Mouse (Mus musculus) embryonic facial prominence, embryonic 11.5 days (tissue): ENCODE data around the gene Edem1. TPM values are rescaled to one million over a fixed set of nuclear protein-coding genes. Genes with fewer than 3 reads are reported as not detected.

Experiments used
- ATAC-seq: fragments of 200-750 bp; cut with Nextera tagmentation; replicated peaks from 2 replicates; pipeline ENCODE4 v1.8.0; 2017; ENCODE audit warnings: low read depth; ENCODE audit not compliant: insufficient number of reproducible peaks, low FRiP score, low TSS enrichment
- DNase-seq: peaks from one replicate; pipeline ENCODE4 v3.0.0-alpha.2; 2015; ENCODE audit warnings: low spot score
- H3K27ac ChIP-seq: fragments of 300-500 bp; sonication (generic); replicated peaks from 2 replicates; pipeline ENCODE4 v1.5.1; 2014; ENCODE audit warnings: mild to moderate bottlenecking, low read depth, low read length, control low read depth
- H3K27me3 ChIP-seq: fragments of 300-500 bp; sonication (generic); 2 replicates; pipeline ENCODE4 v1.6.1; 2014; ENCODE audit warnings: mild to moderate bottlenecking, low read length, moderate library complexity, mixed read lengths; ENCODE audit not compliant: control insufficient read depth, insufficient read depth
- H3K36me3 ChIP-seq: fragments of 300-500 bp; sonication (generic); replicated peaks from 2 replicates; pipeline ENCODE4 v1.6.1; 2014; ENCODE audit warnings: low read depth, mild to moderate bottlenecking, low read length, moderate library complexity, mixed read lengths; ENCODE audit not compliant: control insufficient read depth, insufficient read depth
- H3K4me1 ChIP-seq: fragments of 300-500 bp; sonication (generic); 2 replicates; pipeline ENCODE4 v1.6.1; 2014; ENCODE audit warnings: low read length, mixed read lengths; ENCODE audit not compliant: control insufficient read depth, insufficient read depth
- H3K4me2 ChIP-seq: fragments of 300-500 bp; sonication (generic); 2 replicates; pipeline ENCODE4 v1.6.1; 2014; ENCODE audit warnings: low read depth, mild to moderate bottlenecking, control low read depth, low read length, moderate library complexity
- H3K4me3 ChIP-seq: fragments of 300-500 bp; sonication (generic); 2 replicates; pipeline ENCODE4 v1.5.1; 2014; ENCODE audit warnings: low read depth, low read length, control low read depth
- H3K9ac ChIP-seq: fragments of 300-500 bp; sonication (generic); replicated peaks from 2 replicates; pipeline ENCODE4 v1.6.1; 2014; ENCODE audit warnings: mild to moderate bottlenecking, control low read depth, low read length
- H3K9me3 ChIP-seq: fragments of 300-500 bp; sonication (generic); replicated peaks from 2 replicates; pipeline ENCODE4 v1.6.1; 2016; ENCODE audit warnings: mild to moderate bottlenecking, low read length, inconsistent platforms, mixed read lengths; ENCODE audit not compliant: control insufficient read depth
- WGBS: fragments of 180-500 bp; shearing (Covaris S2); extraction: QIAGEN DNeasy Blood & Tissue Kit; methylation state at CpG from one replicate; pipeline ENCODE4 v1.1.7; 2014; 5-methylcytosine and 5-hydroxymethylcytosine counted together
- polyA plus RNA-seq: library from polyadenylated mRNA; unstranded; fragments of >200 nt; fragmentation: Nextera tagmentation; extraction: Ambion mirVana; gene quantifications from 2 replicates; pipeline ENCODE4 v1.2.1, GENCODE M21; 2014

Edem1 gene
- polyA plus RNA-seq, 1 experiment from 2014 or later: 28.1 TPM

DNA sequence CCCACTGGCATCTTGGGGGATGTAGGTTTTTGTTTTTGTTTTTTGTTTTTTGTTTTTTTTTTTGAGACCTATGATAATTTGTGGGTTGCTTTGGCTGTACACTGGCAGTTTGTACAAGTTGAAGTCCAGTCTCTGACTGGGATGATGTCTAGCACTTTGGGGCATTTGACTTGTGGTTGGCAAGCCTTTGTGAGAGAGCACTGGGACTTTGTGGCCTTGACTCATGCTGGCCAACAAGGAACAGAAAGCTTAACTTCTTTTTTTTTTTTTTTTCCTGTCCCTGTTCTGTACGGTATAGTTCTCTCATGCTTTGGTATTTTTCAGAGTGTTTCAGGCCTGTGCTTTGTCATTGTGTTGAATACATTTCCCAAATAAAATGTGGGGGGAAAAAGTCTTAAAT is 3.7 kb downstream of the Edem1 start:
- DNase-seq (no peak), ATAC-seq (no peak)
- H3K27me3 ChIP-seq: no peaks in the 10 kb centered on the region
- H3K36me3 ChIP-seq: no peaks in the 10 kb centered on the region; the same call in none of the 2 replicates
- no peak overlapping the region for H3K9ac ChIP-seq
- WGBS: 93% methylated on average over 1 of the region's 1 CpGs
- no peak overlapping the region for H3K27ac ChIP-seq
- 0 out of 2 replicates have a peak, but pooled peaks cover 2% of the 10 kb centered on the region for H3K4me1 ChIP-seq
- no peaks in the 10 kb centered on the region for H3K9me3 ChIP-seq
- H3K4me2 ChIP-seq: no peak overlapping the region
- no peak overlapping the region for H3K4me3 ChIP-seq

GRCm38 (mm10) chr6:108832989-108833388 is 4.5 kb downstream of the Edem1 start:
- H3K36me3 ChIP-seq: no peaks in the 10 kb centered on the region; the same call in none of the 2 replicates
- 0 out of 2 replicates have a peak, but pooled peaks cover 2% of the 10 kb centered on the region for H3K4me1 ChIP-seq
- no peak overlapping the region for H3K27ac ChIP-seq
- 82% methylated on average over 6 of the region's 6 CpGs for WGBS
- no peak overlapping the region for H3K4me2 ChIP-seq
- H3K9ac ChIP-seq: no peak overlapping the region
- no peaks in the 10 kb centered on the region for H3K27me3 ChIP-seq
- H3K4me3 ChIP-seq: no peak overlapping the region
- no peaks in the 10 kb centered on the region for H3K9me3 ChIP-seq
- DNase-seq (no peak), ATAC-seq (no peak)

DNA sequence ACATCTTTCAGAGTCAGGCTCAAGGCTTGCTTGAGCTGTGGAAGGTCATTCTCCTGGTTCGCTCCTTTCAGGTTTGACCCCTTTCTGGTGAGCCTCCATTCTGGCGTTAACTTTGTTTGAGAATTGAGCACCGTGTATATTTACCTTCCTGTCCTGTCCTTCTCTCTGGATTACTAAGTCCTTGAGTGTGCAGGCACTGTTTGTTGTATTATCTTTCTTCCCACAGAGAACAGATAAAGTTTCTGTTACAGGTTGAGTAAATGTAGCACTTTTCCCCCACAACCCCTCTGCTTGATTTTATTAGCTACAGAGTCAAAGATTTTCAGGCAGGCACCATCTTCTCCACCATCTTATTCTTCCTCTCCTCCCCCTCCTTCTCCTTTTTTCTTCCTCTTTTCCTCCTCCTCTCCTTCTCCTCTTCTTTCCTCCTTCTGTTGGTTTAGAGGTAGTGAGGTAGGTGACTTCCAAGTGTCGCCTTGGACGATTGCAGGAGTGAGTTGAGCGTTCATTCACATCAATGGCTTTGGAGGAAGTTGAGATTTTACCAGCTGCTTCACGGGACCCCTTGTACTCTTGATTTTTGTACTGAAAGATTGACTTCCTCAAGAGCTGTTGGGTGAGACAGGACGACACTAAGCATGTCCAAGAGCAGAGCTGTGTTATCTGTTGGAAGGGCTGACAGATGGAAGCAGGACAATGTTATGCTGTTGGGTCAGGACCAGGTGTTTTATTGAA is 5.7 kb downstream of the Edem1 start:
- Histone ChIP-seq H3K36me3 (no peaks in the 10 kb centered on the region; the same call in none of the 2 replicates), H3K4me1 (0 out of 2 replicates have a peak, but pooled peaks cover 2% of the 10 kb centered on the region), H3K27ac (no peak overlapping the region), H3K27me3 (no peaks in the 10 kb centered on the region), H3K4me3 (no peak overlapping the region), H3K9ac (no peak overlapping the region), H3K4me2 (no peak overlapping the region), H3K9me3 (no peaks in the 10 kb centered on the region)
- 84% methylated on average over 8 of the region's 8 CpGs for whole genome bisulfite sequencing
- ATAC-seq (no peak), DNase-seq (no peak)

- 87% methylated on average over 16 of the region's 16 CpGs for WGBS
- Histone ChIP-seq H3K36me3 (no peaks in the 10 kb centered on the region; the same call in none of the 2 replicates), H3K27ac (no peak overlapping the region), H3K4me3 (no peak overlapping the region), H3K9ac (no peak overlapping the region), H3K4me1 (no peaks in the 10 kb centered on the region), H3K4me2 (no peak overlapping the region), H3K27me3 (no peaks in the 10 kb centered on the region), H3K9me3 (no peaks in the 10 kb centered on the region)
- DNase-seq (no peak), ATAC-seq (no peak)
Observed at GRCm38 (mm10) chr6:108835765-108836691, 7.6 kb downstream of the Edem1 start.

DNA sequence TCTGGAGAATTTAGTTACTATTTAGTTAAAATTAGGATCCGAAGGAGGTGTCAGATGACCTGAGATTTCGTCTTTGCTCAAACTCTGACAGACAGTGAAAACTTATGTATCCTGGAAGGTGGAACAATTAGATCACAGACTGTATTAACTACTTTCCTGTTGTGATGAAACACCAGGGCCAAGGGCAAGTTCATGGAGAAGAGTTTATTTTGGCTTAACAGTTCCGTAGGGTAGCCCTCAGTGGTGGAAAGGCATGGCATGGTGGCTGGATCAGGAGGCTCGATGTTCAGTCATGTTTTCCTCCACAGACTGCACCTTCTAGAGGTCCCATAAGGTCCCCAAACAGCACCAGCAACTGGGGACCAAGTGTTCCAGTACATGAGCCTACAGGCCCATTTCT is 8.6 kb downstream of the Edem1 start:
- 84% methylated on average over 4 of the region's 4 CpGs for WGBS
- Histone ChIP-seq H3K9me3 (no peaks in the 10 kb centered on the region), H3K4me2 (no peak overlapping the region), H3K27me3 (no peaks in the 10 kb centered on the region), H3K4me3 (no peak overlapping the region), H3K27ac (no peak overlapping the region), H3K9ac (no peak overlapping the region), H3K36me3 (no peaks in the 10 kb centered on the region; the same call in none of the 2 replicates), H3K4me1 (no peaks in the 10 kb centered on the region)
- ATAC-seq (no peak), DNase-seq (no peak)

GRCm38 (mm10) chr6:108837958-108838357 is 9.5 kb downstream of the Edem1 start:
- ATAC-seq (no peak), DNase-seq (no peak)
- Histone ChIP-seq H3K4me1 (no peaks in the 10 kb centered on the region), H3K4me3 (no peak overlapping the region), H3K9me3 (no peaks in the 10 kb centered on the region), H3K4me2 (no peak overlapping the region), H3K9ac (no peak overlapping the region), H3K36me3 (no peaks in the 10 kb centered on the region; the same call in none of the 2 replicates), H3K27ac (no peak overlapping the region), H3K27me3 (no peaks in the 10 kb centered on the region)
- 92% methylated on average over 4 of the region's 4 CpGs for WGBS

DNA sequence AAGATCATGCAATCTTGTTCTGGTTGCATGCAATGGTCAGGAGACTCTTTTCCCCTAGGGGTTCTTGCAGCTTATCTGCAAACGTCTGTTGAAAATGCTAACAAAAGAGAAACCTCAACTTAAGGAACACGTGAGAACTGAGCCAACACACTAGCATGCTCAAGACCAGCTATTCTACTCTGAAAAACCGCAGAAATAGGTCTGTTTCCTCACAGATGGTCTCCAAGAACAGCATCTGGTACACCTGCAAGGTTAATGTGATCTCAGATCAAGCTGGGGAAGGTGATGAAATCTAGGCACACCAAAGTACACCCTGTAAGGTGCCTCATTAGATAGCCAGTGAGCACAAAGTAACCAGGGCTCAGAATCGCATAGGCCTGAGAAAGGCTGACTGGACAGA is 11.0 kb downstream of the Edem1 start:
- WGBS: 94% methylated on average over 4 of the region's 4 CpGs

More for the DNA sequence above, 11.0 kb downstream of the Edem1 start:
- no peak overlapping the region for H3K4me2 ChIP-seq
- H3K4me3 ChIP-seq: no peak overlapping the region
- no peak overlapping the region for H3K27ac ChIP-seq
- no peaks in the 10 kb centered on the region for H3K4me1 ChIP-seq
- no peaks in the 10 kb centered on the region; the same call in none of the 2 replicates for H3K36me3 ChIP-seq
- no peak overlapping the region for H3K9ac ChIP-seq
- no peak for DNase-seq
- ATAC-seq: no peak
- no peaks in the 10 kb centered on the region for H3K9me3 ChIP-seq
- no peaks in the 10 kb centered on the region for H3K27me3 ChIP-seq
